Comparison of ENCODE assay signal across 25 mouse cellular contexts in the genomic region with DNA sequence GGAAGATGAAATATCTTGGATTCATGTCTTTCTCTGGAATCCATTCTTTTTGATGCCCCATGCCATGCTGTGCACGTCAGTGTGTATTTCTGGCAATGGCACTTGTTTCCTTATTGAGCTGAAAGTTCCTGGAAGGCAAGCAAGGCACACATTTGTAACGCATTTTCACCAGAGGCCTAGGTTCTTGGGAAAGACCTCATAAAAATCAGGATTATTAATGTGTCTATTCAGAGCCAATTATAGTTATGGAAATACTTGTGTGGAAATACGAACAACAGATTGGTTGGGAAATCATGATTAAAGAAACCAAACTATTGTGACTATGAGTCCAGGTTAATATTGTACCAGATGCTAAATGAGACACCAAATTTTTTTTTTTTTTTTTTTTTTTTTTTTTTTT. TPM values are rescaled to one million over a fixed set of nuclear protein-coding genes. Genes with fewer than 3 reads are reported as not detected.
A peak's percentile ranks its signal among the peaks of the same experiment; 100 is the strongest.
DNase-seq lines count a peak whose midpoint lies in the region; ATAC-seq lines count a peak whose summit lies in the region.
"Had no signal": no experiment of that assay in that cellular context is flagged by ENCODE, and none has a peak within 500 bp of the region (broad histone marks: within the 10 kb centered on the region; RNA-seq: fewer than 3 reads in every experiment).

No protein-coding gene starts in this region.

- no peak for DNase-seq in midbrain, embryonic 10.5 days (ENCODE audit: low spot score)
- DNase-seq in fat pad, adult 2 months (ENCODE audit: extremely low read depth, low read depth, low spot score) = peak; percentile 67
- DNase-seq in frontal cortex, postnatal 10 days (ENCODE audit: low spot score in 2 of 2) = no peak
- DNase-seq in gastrocnemius, postnatal 25 days = no peak
- DNase-seq: adrenal gland, postnatal 14 days; cerebellum, adult 11-12 months; cerebellum, postnatal 25 days; gastrocnemius, postnatal 14 days; heart, postnatal 10 days; kidney, adult 18-20 months; left cerebral cortex, postnatal 4 days; liver; liver, postnatal 0 days; lung, postnatal 10 days; retina, postnatal 1 day had no signal

- H3K9me3 ChIP-seq in midbrain, embryonic 12.5 days = no peaks in the 10 kb centered on the region
- H3K9me3 ChIP-seq in midbrain, embryonic 10.5 days (replicated peaks) = no peaks in the 10 kb centered on the region
- H3K9me3 ChIP-seq in hindbrain, embryonic 15.5 days = no peaks in the 10 kb centered on the region
- no peaks in the 10 kb centered on the region for H3K9me3 ChIP-seq in neural tube, embryonic 13.5 days
- H3K9me3 ChIP-seq: heart, embryonic 10.5 days had no signal

- H3K4me1 ChIP-seq in midbrain, embryonic 12.5 days = peaks cover 18% of the 10 kb centered on the region
- peaks cover 30% of the 10 kb centered on the region for H3K4me1 ChIP-seq in midbrain, embryonic 10.5 days
- peaks cover 32% of the 10 kb centered on the region for H3K4me1 ChIP-seq in hindbrain, embryonic 15.5 days (replicated peaks)
- H3K4me1 ChIP-seq in neural tube, embryonic 13.5 days (replicated peaks) = peaks cover 34% of the 10 kb centered on the region

- H3K36me3 ChIP-seq in midbrain, embryonic 12.5 days = no peaks in the 10 kb centered on the region
- H3K36me3 ChIP-seq in midbrain, embryonic 10.5 days = no peaks in the 10 kb centered on the region
- H3K36me3 ChIP-seq in hindbrain, embryonic 15.5 days = no peaks in the 10 kb centered on the region
- H3K36me3 ChIP-seq in neural tube, embryonic 13.5 days = no peaks in the 10 kb centered on the region
- H3K36me3 ChIP-seq: heart, embryonic 10.5 days had no signal

- peak overlapping the region; percentile 18; the same call in 1 of the 2 replicates for H3K4me2 ChIP-seq in midbrain, embryonic 12.5 days (replicated peaks)
- peak overlapping the region; percentile 74 for H3K4me2 ChIP-seq in hindbrain, embryonic 15.5 days
- H3K4me2 ChIP-seq in neural tube, embryonic 13.5 days = peak overlapping the region; percentile 83

- H3K27ac ChIP-seq in midbrain, embryonic 12.5 days (replicated peaks) = no peak overlapping the region
- no peak overlapping the region for H3K27ac ChIP-seq in midbrain, embryonic 10.5 days (replicated peaks)
- H3K27ac ChIP-seq in hindbrain, embryonic 15.5 days (replicated peaks) = no peak overlapping the region
- H3K27ac ChIP-seq in neural tube, embryonic 13.5 days (replicated peaks) = no peak overlapping the region
- H3K27ac ChIP-seq: heart, embryonic 10.5 days; kidney, postnatal 0 days; layer of hippocampus, adult 2 months; stomach, postnatal 0 days had no signal

- ATAC-seq in midbrain, embryonic 12.5 days (ENCODE audit: low FRiP score, low read depth) = no peak
- ATAC-seq in hindbrain, embryonic 15.5 days (ENCODE audit: low FRiP score, low read depth) = no peak
- no peak for ATAC-seq in neural tube, embryonic 13.5 days (ENCODE audit: low read depth)
- ATAC-seq in activated CD4-positive, CD25-positive, alpha-beta regulatory T cell, adult 4 months = no peak
- ATAC-seq: liver, postnatal 0 days had no signal

- no peaks in the 10 kb centered on the region for H3K27me3 ChIP-seq in midbrain, embryonic 12.5 days
- H3K27me3 ChIP-seq in midbrain, embryonic 10.5 days (ENCODE audit: low read depth, poor library complexity, severe bottlenecking) = peaks cover 41% of the 10 kb centered on the region
- H3K27me3 ChIP-seq in hindbrain, embryonic 15.5 days = no peaks in the 10 kb centered on the region
- H3K27me3 ChIP-seq in neural tube, embryonic 13.5 days = no peaks in the 10 kb centered on the region

- 80% methylated on average over 3 of the region's 3 CpGs for WGBS in midbrain, embryonic 12.5 days
- WGBS in midbrain, embryonic 10.5 days = 86% methylated on average over 3 of the region's 3 CpGs
- 45% methylated on average over 3 of the region's 3 CpGs for WGBS in hindbrain, embryonic 15.5 days
- 59% methylated on average over 3 of the region's 3 CpGs for WGBS in neural tube, embryonic 13.5 days

- H3K4me3 ChIP-seq in midbrain, embryonic 12.5 days = no peak overlapping the region
- H3K4me3 ChIP-seq in midbrain, embryonic 10.5 days = no peak overlapping the region
- peak overlapping the region; percentile 7 for H3K4me3 ChIP-seq in hindbrain, embryonic 15.5 days
- H3K4me3 ChIP-seq in neural tube, embryonic 13.5 days = peak overlapping the region; percentile 5; the same call in 1 of the 2 replicates
- H3K4me3 ChIP-seq: heart, embryonic 10.5 days; layer of hippocampus, adult 2 months had no signal

- H3K9ac ChIP-seq in midbrain, embryonic 12.5 days (replicated peaks) = no peak overlapping the region
- H3K9ac ChIP-seq in hindbrain, embryonic 15.5 days = peak overlapping the region; percentile 9; the same call in 1 of the 2 replicates
- H3K9ac ChIP-seq in neural tube, embryonic 13.5 days = peak overlapping the region; percentile 6; the same call in 1 of the 2 replicates
- H3K9ac ChIP-seq: liver, postnatal 0 days had no signal

RNA-seq across cellular contexts. Expression of a gene that starts 3.4 kb away (rescaled TPM):
- polyA plus RNA-seq in midbrain, embryonic 12.5 days (2016; fragmentation: Nextera tagmentation; extraction: Ambion mirVana) = 18.2 and 18.8 TPM in 2 replicates
- 1.8 and 4.1 TPM in 2 replicates for polyA plus RNA-seq in midbrain, embryonic 10.5 days (2016; fragmentation: Nextera tagmentation; extraction: Ambion mirVana)
- polyA plus RNA-seq in hindbrain, embryonic 15.5 days (2015; fragmentation: Nextera tagmentation; extraction: Ambion mirVana) = 32.7 and 33.1 TPM in 2 replicates
- 24.7 and 26.7 TPM in 2 replicates for polyA plus RNA-seq in neural tube, embryonic 13.5 days (2015; fragmentation: Nextera tagmentation; extraction: Ambion mirVana)
- 1 to 10 TPM; 3.3 to 3.4 TPM for total RNA-seq in gastrocnemius, postnatal 25 days (2021)
- not detected for polyA plus RNA-seq in activated CD4-positive, CD25-positive, alpha-beta regulatory T cell, adult 4 months (2017; shearing (Covaris generic))
- total RNA-seq: megakaryocyte progenitor cell, adult 5-6 weeks had no signal
- polyA plus RNA-seq: liver, postnatal 0 days; thymus, postnatal 0 days had no signal

Comparison
In these comparisons a context has a peak if more than half of its experiments do, and no peak if none do; other contexts are left out.
1. H3K4me2 ChIP-seq: peak in every context shown above with its lines; median percentile 83 in neural tube, embryonic 13.5 days; 74 in hindbrain, embryonic 15.5 days; 18 in midbrain, embryonic 12.5 days.
2. H3K4me3 ChIP-seq: peak in hindbrain, embryonic 15.5 days (single experiment) and neural tube, embryonic 13.5 days (single experiment); none in midbrain, embryonic 12.5 days (single experiment) and midbrain, embryonic 10.5 days (single experiment).